Mouse (Mus musculus): ENCODE data around the gene Dusp10.

Gene Dusp10

DNA sequence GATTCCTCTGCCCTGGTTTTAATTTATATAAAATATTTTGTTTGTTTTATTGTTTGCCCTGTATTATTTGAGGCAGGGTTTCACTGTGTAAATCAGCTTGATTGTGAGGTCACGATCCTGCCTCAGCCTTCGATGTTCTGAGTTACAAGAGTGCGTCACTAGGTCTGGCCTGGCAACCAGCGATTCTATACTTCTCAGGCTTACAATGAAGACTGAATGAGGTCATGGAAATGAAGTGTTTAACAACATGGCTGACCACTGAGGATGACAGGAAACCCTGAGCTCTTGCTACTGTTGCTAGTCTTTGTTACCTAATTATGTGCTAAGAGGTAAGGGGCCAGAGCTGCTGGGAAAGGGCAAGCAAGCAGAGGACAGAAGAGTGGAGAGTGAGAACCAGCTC lies at the start of gene Dusp10:
Gene Dusp10, plus strand, starts transcription at position 197 of the 400 bp plus-strand sequence.
- DNase-seq (ENCODE audit: low read depth, low spot score), result peak; percentile 64

GRCm38 (mm10) chr1:183965341-183965740 lies 47.8 kb upstream of the Dusp10 start:
- no peak for DNase-seq (ENCODE audit: low read depth, low spot score)

DNA sequence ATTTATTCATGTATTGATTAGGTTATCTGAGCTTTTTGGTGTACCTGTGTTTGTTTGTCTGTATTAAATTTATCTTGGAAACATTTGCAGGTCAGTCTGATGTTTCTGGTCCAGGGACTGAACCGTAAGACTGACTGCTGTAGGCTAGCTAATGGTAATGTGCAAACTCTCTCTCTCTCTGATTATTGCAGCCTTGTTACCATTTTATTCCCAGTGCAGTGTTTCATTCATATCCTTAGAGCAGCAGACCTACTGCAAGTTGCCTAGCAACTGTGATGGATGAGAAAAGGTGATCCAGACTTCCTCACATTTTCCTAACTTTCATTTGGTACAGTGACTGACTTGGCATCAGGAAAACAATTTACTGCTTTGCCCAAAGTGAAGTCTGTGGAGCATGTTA lies 43.8 kb upstream of the Dusp10 start:
- no peak for DNase-seq (ENCODE audit: low read depth, low spot score)

- no peak for DNase-seq (ENCODE audit: low read depth, low spot score)
These were observed 33.3 kb upstream of the Dusp10 start for GRCm38 (mm10) chr1:183979814-183980243.

DNA sequence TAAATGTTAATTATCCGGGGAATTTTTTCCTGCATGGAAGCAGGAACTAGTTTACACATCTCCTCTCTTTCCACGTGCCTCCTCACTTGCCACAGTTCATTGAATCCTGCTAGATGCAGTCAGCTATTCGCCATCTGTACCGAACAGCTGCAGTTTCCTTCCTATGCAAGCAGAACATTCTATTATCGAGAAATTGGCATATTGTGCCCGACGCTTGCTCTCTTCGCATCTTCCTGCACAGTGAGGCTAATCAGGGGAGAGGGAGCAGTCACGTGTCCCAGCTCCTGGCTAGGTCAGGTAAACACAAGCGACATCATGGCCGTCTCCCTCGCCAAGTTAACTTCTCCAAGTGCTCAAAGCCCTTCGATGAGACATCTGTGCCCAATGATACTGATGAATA lies 31.0 kb upstream of the Dusp10 start:
- DNase-seq (ENCODE audit: low read depth, low spot score), result no peak

DNA sequence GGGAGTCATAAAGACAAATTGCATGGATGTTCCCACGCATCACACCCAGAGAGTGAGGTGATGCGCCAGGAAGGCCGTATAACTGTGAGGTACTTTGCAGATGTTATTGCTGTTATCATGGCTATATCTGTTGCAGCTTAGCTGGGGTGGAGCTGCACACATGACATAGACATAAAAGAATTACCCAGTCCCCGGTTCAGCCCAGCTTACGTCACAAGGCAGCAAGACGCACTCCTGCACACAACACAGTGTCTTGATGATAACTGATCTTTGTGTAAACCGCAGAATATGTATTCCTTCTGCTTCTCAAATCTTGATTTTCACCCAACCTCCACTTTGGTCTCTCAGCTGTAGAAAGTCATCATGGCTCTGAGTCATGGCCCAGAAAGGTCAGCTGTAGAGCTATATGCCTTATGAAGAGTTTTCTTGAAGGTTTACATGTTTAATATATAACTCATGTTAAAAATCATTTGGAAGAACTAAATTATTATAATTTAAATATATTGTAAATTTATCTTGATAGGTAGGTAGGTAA lies 25.3 kb upstream of the Dusp10 start:
- peak; percentile 94 for DNase-seq (ENCODE audit: low read depth, low spot score)

GRCm38 (mm10) chr1:183991921-183992320 lies 21.2 kb upstream of the Dusp10 start:
- no peak for DNase-seq (ENCODE audit: low read depth, low spot score)

DNA sequence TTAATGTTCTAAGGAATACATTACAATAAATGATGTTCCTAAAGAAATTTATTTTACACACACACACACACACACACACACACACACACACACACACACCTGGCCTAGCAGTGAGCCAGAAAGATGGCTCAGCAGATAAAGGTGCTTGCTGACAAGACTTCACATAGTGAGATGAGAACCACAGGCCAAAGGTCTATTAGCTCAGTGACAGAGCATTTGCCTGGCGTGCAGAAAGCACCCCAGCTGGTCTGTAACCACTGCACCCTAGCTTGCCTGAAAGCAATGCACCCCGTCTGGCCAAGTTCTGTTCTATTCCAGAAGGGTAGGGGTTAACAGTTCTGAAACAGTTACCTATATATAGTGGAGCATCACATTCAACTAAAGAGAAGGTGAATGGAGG lies 15.9 kb upstream of the Dusp10 start:
- DNase-seq (ENCODE audit: low read depth, low spot score), result no peak

DNA sequence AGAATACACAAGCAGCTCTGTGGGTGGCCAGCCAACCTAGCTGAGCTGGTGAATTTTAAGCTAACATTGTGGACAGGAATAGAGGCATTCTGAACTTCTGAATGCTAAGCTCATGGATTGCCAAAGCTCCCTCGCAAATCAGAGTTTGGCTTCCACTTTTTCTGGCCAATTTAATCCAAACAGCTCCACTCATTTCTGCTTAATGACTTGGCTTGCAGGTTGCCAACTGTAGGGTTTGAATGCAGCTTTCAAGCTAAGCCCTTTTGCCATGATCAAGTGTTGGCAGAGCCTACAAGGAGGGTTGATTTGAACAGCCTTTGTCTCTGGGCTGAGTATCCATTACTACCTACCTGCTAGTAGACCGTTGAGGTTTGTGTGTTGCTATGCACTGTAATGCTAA lies 10.6 kb upstream of the Dusp10 start:
- DNase-seq (ENCODE audit: low read depth, low spot score), result no peak

DNA sequence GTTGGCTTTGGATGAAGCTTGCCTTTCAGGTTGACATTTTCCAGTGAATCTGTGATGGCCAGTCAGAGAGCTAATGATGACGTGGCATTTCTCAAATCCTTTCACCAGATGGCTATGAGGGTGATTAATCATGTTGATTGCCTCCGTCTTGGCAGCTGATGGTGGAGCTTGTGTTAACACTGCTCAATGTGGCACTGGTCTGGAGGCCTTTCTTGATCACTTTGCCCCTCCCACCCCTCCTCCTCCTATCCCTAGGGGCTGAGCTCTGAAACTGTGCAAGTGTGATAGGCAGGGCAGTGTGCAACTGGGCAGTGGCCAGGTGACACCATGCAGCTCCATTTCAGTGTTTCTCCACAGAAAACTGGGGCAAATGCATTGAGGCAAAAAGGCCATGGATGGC lies 8.8 kb upstream of the Dusp10 start:
- DNase-seq (ENCODE audit: low read depth, low spot score), result no peak

DNA sequence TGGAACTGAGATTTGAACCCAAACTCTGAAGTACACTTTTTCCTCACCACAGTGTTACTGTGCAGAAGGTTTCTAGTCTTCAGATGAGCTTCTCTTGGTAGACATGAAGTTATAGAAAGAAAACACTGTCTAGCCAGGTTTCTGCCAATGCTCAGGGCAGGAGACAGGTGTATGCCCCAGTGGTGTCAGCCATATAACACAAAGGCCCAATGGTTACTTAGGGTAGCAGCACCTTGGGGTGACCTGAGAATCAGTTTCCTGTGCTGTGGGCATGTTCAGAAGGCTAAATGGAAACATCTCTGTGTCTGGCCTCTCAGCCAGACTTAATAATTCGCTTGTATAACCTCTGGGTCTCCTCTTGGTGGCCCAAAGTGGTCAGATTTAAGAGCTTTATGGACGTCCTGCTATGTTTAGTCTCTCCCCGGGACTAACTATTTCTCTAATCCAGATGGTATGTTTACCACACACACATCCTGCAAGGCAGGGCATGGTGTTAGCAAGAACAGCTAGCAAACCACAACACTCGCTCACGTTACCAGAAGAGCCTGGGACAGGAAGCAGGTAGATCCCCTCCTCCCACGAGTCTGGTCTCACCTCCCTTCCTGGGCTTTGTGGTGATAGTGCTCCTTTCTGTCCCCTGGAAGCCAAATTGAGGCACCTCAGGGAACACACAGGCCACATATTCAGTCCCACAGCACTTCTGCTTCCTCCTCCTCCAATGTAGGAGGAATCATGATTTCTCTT lies 7.6 kb upstream of the Dusp10 start:
- DNase-seq (ENCODE audit: low read depth, low spot score), result peak; percentile 91

DNA sequence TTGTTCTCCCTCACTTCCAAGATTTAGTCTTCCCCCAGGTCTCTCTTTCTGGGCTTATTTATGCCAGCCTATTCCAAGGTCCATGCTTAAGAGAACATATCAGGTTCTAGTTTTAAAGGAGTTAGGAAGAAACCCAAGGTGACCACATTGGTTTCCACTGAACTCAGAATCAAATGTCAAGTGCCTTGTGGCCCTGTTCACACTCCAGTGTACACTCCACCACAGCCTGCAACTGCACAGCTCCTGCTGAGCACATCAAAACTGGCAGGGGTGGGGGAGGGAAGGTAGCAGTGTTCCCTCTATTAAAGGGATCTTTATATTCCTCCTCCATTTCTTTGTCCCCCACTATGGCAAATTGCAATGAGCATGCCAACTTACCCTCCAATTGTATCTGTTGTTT lies 7.0 kb upstream of the Dusp10 start:
- peak; percentile 66 for DNase-seq (ENCODE audit: low read depth, low spot score)

GRCm38 (mm10) chr1:184011311-184011710 lies 1.8 kb upstream of the Dusp10 start:
- DNase-seq (ENCODE audit: low read depth, low spot score), result no peak

GRCm38 (mm10) chr1:184014091-184014490 lies 989 bp downstream of the Dusp10 start:
- peak; percentile 54 for DNase-seq (ENCODE audit: low read depth, low spot score)

DNA sequence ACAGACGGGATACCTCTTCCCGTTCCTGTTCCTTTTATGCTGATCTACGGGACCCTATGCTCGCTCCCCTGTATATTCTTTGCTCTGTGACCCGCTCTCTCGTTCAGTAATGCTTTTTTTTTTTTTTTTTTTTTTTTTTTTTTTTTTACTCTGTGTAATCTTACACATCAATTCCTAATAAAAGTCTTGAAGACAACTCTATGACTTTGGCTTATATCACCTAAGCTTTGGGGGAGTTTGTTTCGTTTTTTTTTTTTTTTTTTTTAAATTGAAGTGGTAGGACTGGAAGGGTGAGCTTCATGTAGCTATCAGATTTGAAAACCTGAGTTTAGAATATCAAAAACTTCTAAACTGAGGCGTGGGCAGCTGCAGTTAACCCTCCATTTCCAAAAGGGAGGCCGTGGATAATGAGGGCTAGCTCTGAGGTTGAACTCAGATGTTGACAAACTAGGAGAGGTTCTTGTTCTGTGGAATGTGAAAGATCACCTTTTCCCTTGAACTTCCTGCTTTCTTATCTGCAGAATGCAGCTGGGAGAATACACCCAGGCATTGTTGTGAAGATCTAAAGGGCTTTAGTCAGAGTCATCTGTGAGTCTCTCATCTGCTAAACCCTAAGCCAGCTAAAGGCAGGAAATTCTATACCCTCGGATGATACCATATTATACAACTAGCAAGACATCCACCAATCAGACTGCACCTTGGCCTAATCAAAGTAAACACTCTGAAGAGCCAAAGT lies 3.1 kb downstream of the Dusp10 start:
- DNase-seq (ENCODE audit: low read depth, low spot score), result peak; percentile 51

DNA sequence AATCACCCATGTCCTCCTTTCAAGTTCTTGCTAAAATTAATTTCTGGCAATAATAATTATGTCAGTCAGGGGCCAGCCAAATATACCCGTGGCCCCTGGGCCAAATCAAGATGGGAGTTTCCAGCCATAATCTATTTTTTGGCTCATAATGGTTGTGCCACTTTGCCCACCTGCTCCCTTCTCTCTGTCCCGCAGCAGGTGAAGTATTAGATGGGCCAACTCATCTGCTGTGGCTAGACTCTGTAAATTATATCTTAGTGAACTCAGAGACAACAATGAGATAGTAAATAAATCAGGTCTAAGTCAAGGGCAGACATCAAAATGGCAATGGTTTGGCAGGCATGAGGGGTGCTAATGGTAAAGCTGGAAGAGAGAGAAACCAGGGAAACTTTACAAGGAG lies 4.5 kb downstream of the Dusp10 start:
- DNase-seq (ENCODE audit: low read depth, low spot score), result no peak

GRCm38 (mm10) chr1:184019042-184019721 lies 6.1 kb downstream of the Dusp10 start:
- no peak for DNase-seq (ENCODE audit: low read depth, low spot score)

- DNase-seq (ENCODE audit: low read depth, low spot score), result no peak
These were observed 6.6 kb downstream of the Dusp10 start for GRCm38 (mm10) chr1:184019722-184020107.

- DNase-seq (ENCODE audit: low read depth, low spot score), result peak; percentile 8
These were observed 10.9 kb downstream of the Dusp10 start for GRCm38 (mm10) chr1:184023971-184024370.

GRCm38 (mm10) chr1:184024631-184025030 lies 11.5 kb downstream of the Dusp10 start:
- peak; percentile 74 for DNase-seq (ENCODE audit: low read depth, low spot score)

GRCm38 (mm10) chr1:184025079-184025478 lies 12.0 kb downstream of the Dusp10 start:
- DNase-seq (ENCODE audit: low read depth, low spot score), result peak; percentile 53

GRCm38 (mm10) chr1:184027039-184027438 lies 13.9 kb downstream of the Dusp10 start:
- no peak for DNase-seq (ENCODE audit: low read depth, low spot score)

Measured in CD4-positive helper T cell, adult 2 months (primary cell).